8 mouse cellular contexts compared by ENCODE assay signal in the genomic region with DNA sequence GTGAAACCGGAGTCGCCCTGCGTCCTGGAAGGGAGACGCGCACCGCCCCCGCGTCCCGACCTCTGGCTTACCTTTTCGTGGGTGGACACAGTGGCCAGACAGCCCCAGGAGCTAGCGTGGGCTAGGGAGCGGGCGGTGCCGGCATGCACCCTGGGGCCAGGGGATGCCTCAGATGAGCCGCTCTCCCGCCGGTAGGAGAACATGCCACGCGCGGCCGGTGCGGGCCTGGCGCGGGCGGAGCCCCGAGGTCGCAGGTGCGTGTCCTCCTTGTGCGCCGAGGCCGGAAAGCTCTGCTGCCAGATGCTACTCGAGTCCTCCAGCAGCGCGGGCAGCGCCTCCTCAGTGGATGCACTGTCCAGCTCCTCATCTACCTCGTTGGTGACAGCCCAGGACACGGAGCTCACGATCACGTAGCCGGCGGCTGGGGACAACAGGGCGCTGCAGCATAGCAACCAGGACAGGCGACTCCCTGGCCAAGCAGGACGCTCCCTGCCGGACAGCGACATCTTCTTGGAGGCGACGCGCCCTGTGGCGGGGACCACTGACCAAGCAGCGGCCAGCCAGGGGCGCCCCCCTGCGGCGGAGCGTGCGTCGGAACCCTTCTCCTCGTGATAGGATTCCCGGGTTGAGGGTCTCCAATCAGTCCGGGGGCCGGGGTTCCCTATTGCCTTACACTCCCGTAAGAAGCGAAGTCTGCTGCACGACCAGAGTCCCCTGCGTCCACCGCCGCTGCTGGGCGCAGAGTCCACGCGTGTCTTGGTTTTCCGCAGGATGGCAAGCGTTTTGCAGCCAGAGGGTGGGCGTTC. TPM values are rescaled to one million over a fixed set of nuclear protein-coding genes. Genes with fewer than 3 reads are reported as not detected.
DNase-seq lines count a peak whose midpoint lies in the region; ATAC-seq and TF ChIP-seq lines count a peak whose summit lies in the region.

No protein-coding gene starts in this region.

- DNase-seq in forebrain, embryonic 11.5 days (ENCODE audit: low spot score) = peak; percentile 89
- DNase-seq in limb, embryonic 14.5 days (ENCODE audit: low spot score) = peak; percentile 66
- DNase-seq in skeletal muscle tissue, adult 2 months (ENCODE audit: low read depth, low spot score) = peak; percentile 24

- H3K4me1 ChIP-seq in erythroblast, embryonic 14.5 days (ENCODE audit: control insufficient read depth) = peaks cover 33% of the 10 kb centered on the region
- peaks cover 6% of the 10 kb centered on the region; the same call in 1 of the 2 replicates for H3K4me1 ChIP-seq in forebrain, embryonic 11.5 days (replicated peaks; ENCODE audit: control insufficient read depth, insufficient read depth, low read length)
- H3K4me1 ChIP-seq in heart, embryonic 14.5 days (ENCODE audit: control insufficient read depth in 2 of 2, insufficient read depth in 2 of 2, low read length in 2 of 2) = peaks cover 7 to 10% of the 10 kb centered on the region in 2 experiments; a peak in 3 of 4 replicates
- H3K4me1 ChIP-seq in kidney, embryonic 16.5 days (ENCODE audit: insufficient read depth, low read length) = peaks cover 11% of the 10 kb centered on the region
- peaks cover 15% of the 10 kb centered on the region; the same call in 1 of the 2 replicates for H3K4me1 ChIP-seq in limb, embryonic 14.5 days (ENCODE audit: control insufficient read depth, insufficient read depth, low read length)
- H3K4me1 ChIP-seq in midbrain, embryonic 13.5 days (replicated peaks) = peaks cover 25% of the 10 kb centered on the region

- peaks cover 83% of the 10 kb centered on the region for H3K27me3 ChIP-seq in erythroblast, embryonic 14.5 days (ENCODE audit: control insufficient read depth)
- peaks cover 15% of the 10 kb centered on the region for H3K27me3 ChIP-seq in forebrain, embryonic 11.5 days (ENCODE audit: control insufficient read depth, insufficient read depth, low read length)
- peaks cover 39% of the 10 kb centered on the region for H3K27me3 ChIP-seq in heart, embryonic 14.5 days (ENCODE audit: control insufficient read depth, insufficient read depth, low read length)
- H3K27me3 ChIP-seq in kidney, embryonic 16.5 days (ENCODE audit: insufficient read depth, low read length) = peaks cover 45% of the 10 kb centered on the region
- peaks cover 38% of the 10 kb centered on the region for H3K27me3 ChIP-seq in limb, embryonic 14.5 days (ENCODE audit: control insufficient read depth, insufficient read depth, low read length)
- H3K27me3 ChIP-seq in midbrain, embryonic 13.5 days = peaks cover 27% of the 10 kb centered on the region

- no peak for ATAC-seq in erythroblast, adult 5-6 weeks (replicated peaks; ENCODE audit: low FRiP score, poor library complexity, severe bottlenecking)
- peak; percentile 80 for ATAC-seq in forebrain, embryonic 11.5 days (replicated peaks; ENCODE audit: low FRiP score)
- ATAC-seq in heart, embryonic 14.5 days (ENCODE audit: insufficient number of reproducible peaks, insufficient read depth, low FRiP score, low read depth) = 0 out of 2 replicates have a peak, but pooled peaks have one; percentile 35
- ATAC-seq in kidney, embryonic 16.5 days (ENCODE audit: low FRiP score, low TSS enrichment) = peak; percentile 87
- ATAC-seq in limb, embryonic 14.5 days (ENCODE audit: low FRiP score, low read depth) = peak; percentile 73
- ATAC-seq in midbrain, embryonic 13.5 days = peak; percentile 87

- WGBS in forebrain, embryonic 11.5 days = under 1% methylated on average over 68 of the region's 73 CpGs
- 1% methylated on average over 73 of the region's 73 CpGs for WGBS in heart, embryonic 14.5 days
- WGBS in kidney, embryonic 16.5 days = under 1% methylated on average over 73 of the region's 73 CpGs
- WGBS in limb, embryonic 14.5 days = 1% methylated on average over 62 of the region's 73 CpGs
- WGBS in midbrain, embryonic 13.5 days = under 1% methylated on average over 73 of the region's 73 CpGs

- H3K27ac ChIP-seq in forebrain, embryonic 11.5 days (ENCODE audit: low read depth, low read length) = no peak overlapping the region
- no peak overlapping the region for H3K27ac ChIP-seq in heart, embryonic 14.5 days (replicated peaks in 1 of 2; ENCODE audit: control insufficient read depth in 1 of 2, insufficient read depth in 1 of 2, low read depth in 2 of 2, low read length in 2 of 2)
- no peak overlapping the region for H3K27ac ChIP-seq in kidney, embryonic 16.5 days (ENCODE audit: low read length)
- no peak overlapping the region for H3K27ac ChIP-seq in limb, embryonic 14.5 days (replicated peaks; ENCODE audit: low read depth, low read length)
- peak overlapping the region; percentile 31 for H3K27ac ChIP-seq in midbrain, embryonic 13.5 days

- H3K4me2 ChIP-seq in forebrain, embryonic 11.5 days (ENCODE audit: low read depth, low read length, severe bottlenecking) = peak overlapping the region; percentile 99
- peak overlapping the region; percentile 98 for H3K4me2 ChIP-seq in heart, embryonic 14.5 days (ENCODE audit: low read length)
- peak overlapping the region; percentile 79 for H3K4me2 ChIP-seq in kidney, embryonic 16.5 days (replicated peaks; ENCODE audit: low read depth, low read length)
- peak overlapping the region; percentile 99 for H3K4me2 ChIP-seq in limb, embryonic 14.5 days (replicated peaks; ENCODE audit: low read depth, low read length, severe bottlenecking)
- peak overlapping the region; percentile 97 for H3K4me2 ChIP-seq in midbrain, embryonic 13.5 days (replicated peaks)

- no peaks in the 10 kb centered on the region for H3K36me3 ChIP-seq in erythroblast, embryonic 14.5 days (ENCODE audit: control insufficient read depth)
- H3K36me3 ChIP-seq in forebrain, embryonic 11.5 days (ENCODE audit: control insufficient read depth, insufficient read depth, low read length) = no peaks in the 10 kb centered on the region
- H3K36me3 ChIP-seq in heart, embryonic 14.5 days (ENCODE audit: control insufficient read depth, insufficient read depth, low read length) = no peaks in the 10 kb centered on the region
- no peaks in the 10 kb centered on the region for H3K36me3 ChIP-seq in kidney, embryonic 16.5 days (ENCODE audit: insufficient read depth, low read length)
- H3K36me3 ChIP-seq in limb, embryonic 14.5 days (ENCODE audit: control insufficient read depth, insufficient read depth, low read length) = no peaks in the 10 kb centered on the region
- no peaks in the 10 kb centered on the region for H3K36me3 ChIP-seq in midbrain, embryonic 13.5 days

- peak overlapping the region; percentile 43 for H3K4me3 ChIP-seq in erythroblast, embryonic 14.5 days (replicated peaks)
- H3K4me3 ChIP-seq in forebrain, embryonic 11.5 days (ENCODE audit: low read depth, low read length) = peak overlapping the region; percentile 53
- H3K4me3 ChIP-seq in heart, embryonic 14.5 days (ENCODE audit: control insufficient read depth in 1 of 2, insufficient read depth in 1 of 2, low read depth in 1 of 2, low read length in 2 of 2) = peak overlapping the region; percentile 47 to 51
- H3K4me3 ChIP-seq in kidney, embryonic 16.5 days (ENCODE audit: low read length) = peak overlapping the region; percentile 46
- H3K4me3 ChIP-seq in limb, embryonic 14.5 days (replicated peaks; ENCODE audit: low read length) = peak overlapping the region; percentile 55
- peak overlapping the region; percentile 64 for H3K4me3 ChIP-seq in midbrain, embryonic 13.5 days (replicated peaks)

- peak overlapping the region; percentile 59 for H3K9ac ChIP-seq in forebrain, embryonic 11.5 days (ENCODE audit: low read length)
- peak overlapping the region; percentile 45; the same call in 1 of the 2 replicates for H3K9ac ChIP-seq in heart, embryonic 14.5 days (ENCODE audit: low read length)
- peak overlapping the region; percentile 8 for H3K9ac ChIP-seq in kidney, embryonic 16.5 days (replicated peaks; ENCODE audit: low read length)
- H3K9ac ChIP-seq in limb, embryonic 14.5 days (ENCODE audit: low read depth, low read length, severe bottlenecking) = peak overlapping the region; percentile 49
- peak overlapping the region; percentile 76 for H3K9ac ChIP-seq in midbrain, embryonic 13.5 days (replicated peaks)

- peaks cover 11% of the 10 kb centered on the region; the same call in 1 of the 2 replicates for H3K9me3 ChIP-seq in erythroblast, embryonic 14.5 days (ENCODE audit: control insufficient read depth, low read length)
- H3K9me3 ChIP-seq in forebrain, embryonic 11.5 days (ENCODE audit: control insufficient read depth, low read length) = no peaks in the 10 kb centered on the region
- no peaks in the 10 kb centered on the region for H3K9me3 ChIP-seq in heart, embryonic 14.5 days (ENCODE audit: control insufficient read depth, low read length)
- H3K9me3 ChIP-seq in kidney, embryonic 16.5 days (ENCODE audit: low read length) = no peaks in the 10 kb centered on the region
- no peaks in the 10 kb centered on the region for H3K9me3 ChIP-seq in limb, embryonic 14.5 days (ENCODE audit: control insufficient read depth, low read length)
- H3K9me3 ChIP-seq in midbrain, embryonic 13.5 days = no peaks in the 10 kb centered on the region

- no peak for TF ChIP-seq POLR2A in limb, embryonic 14.5 days (IDR thresholded peaks at IDR 0.05; ENCODE audit: borderline replicate concordance, extremely low read depth, insufficient read depth, insufficient read length)

RNA-seq across cellular contexts. Expression of a gene that starts 0.6 kb away (rescaled TPM):
- not detected in 2 replicates for polyA plus RNA-seq in erythroblast, embryonic 14.5 days (2012)
- not detected in 2 replicates for total RNA-seq in erythroblast, adult 5-6 weeks (2015; ENCODE audit: low replicate concordance)
- total RNA-seq in erythroblast, adult 5-6 weeks (2017; ENCODE audit: low replicate concordance) = under 0.01 TPM in 1 of 2 replicates, not detected in the other
- polyA plus RNA-seq in forebrain, embryonic 11.5 days (2014; fragmentation: Nextera tagmentation; extraction: Ambion mirVana) = 0.09 and 0.12 TPM in 2 replicates
- polyA plus RNA-seq in heart, embryonic 14.5 days (2014; fragmentation: Nextera tagmentation; extraction: Ambion mirVana) = 0.03 and 0.05 TPM in 2 replicates
- polyA plus RNA-seq in kidney, embryonic 16.5 days (2015; fragmentation: Nextera tagmentation; extraction: Ambion mirVana) = 0.04 and 0.08 TPM in 2 replicates
- polyA plus RNA-seq in limb, embryonic 14.5 days (2012; rRNA removed) = 0.12 and 0.14 TPM in 2 replicates
- 0.08 and 0.15 TPM in 2 replicates for polyA plus RNA-seq in limb, embryonic 14.5 days (2014; fragmentation: Nextera tagmentation; extraction: Ambion mirVana)
- polyA plus RNA-seq in midbrain, embryonic 13.5 days (2015; fragmentation: Nextera tagmentation; extraction: Ambion mirVana) = 3.7 and 3.8 TPM in 2 replicates

Comparison
In these comparisons a context has a peak if more than half of its experiments do, and no peak if none do; other contexts are left out.
1. DNase-seq: peak in every context shown above with its lines; median percentile 89 in forebrain, embryonic 11.5 days; 66 in limb, embryonic 14.5 days; 24 in skeletal muscle tissue, adult 2 months.
2. H3K9ac ChIP-seq: peak in every context shown above with its lines; median percentile 76 in midbrain, embryonic 13.5 days; 59 in forebrain, embryonic 11.5 days; 49 in limb, embryonic 14.5 days; 45 in heart, embryonic 14.5 days; 8 in kidney, embryonic 16.5 days.